Mouse (Mus musculus): ENCODE results near the gene Maff. TPM values are rescaled to one million over a fixed set of nuclear protein-coding genes. Genes with fewer than 3 reads are reported as not detected.

Gene Maff
- polyA plus RNA-seq, 1 experiment, result 2.0 TPM

- DNase-seq (ENCODE audit: low read depth in 1 of 2, low spot score in 2 of 2), result no peak
- no peaks in the 10 kb centered on the region for H3K4me1 ChIP-seq (ENCODE audit: control insufficient read depth, insufficient read depth, insufficient read length)
- TF ChIP-seq CTCF (IDR thresholded peaks at IDR 0.05; ENCODE audit: extremely low read depth, insufficient read depth, insufficient read length, insufficient replicate concordance) (no peak), POLR2A (IDR thresholded peaks at IDR 0.05; ENCODE audit: low read depth, low read length) (no peak)
- peaks cover 6% of the 10 kb centered on the region for H3K36me3 ChIP-seq (ENCODE audit: control insufficient read depth, insufficient read depth, low read length)
- WGBS, result 87% methylated on average over 4 of the region's 4 CpGs
- H3K27ac ChIP-seq (ENCODE audit: insufficient read depth, low read length), result no peak overlapping the region
- no peaks in the 10 kb centered on the region for H3K27me3 ChIP-seq (ENCODE audit: control insufficient read depth, insufficient read depth, low read length)
- no peak overlapping the region for H3K4me3 ChIP-seq (ENCODE audit: extremely low read depth, insufficient read depth, insufficient read length)
Measured at GRCm38 (mm10) chr15:79307861-79308260, 38.6 kb upstream of the Maff start.

GRCm38 (mm10) chr15:79313848-79314369 lies 32.5 kb upstream of the Maff start:
- Histone ChIP-seq H3K4me1 (ENCODE audit: control insufficient read depth, insufficient read depth, insufficient read length) (no peaks in the 10 kb centered on the region), H3K36me3 (ENCODE audit: control insufficient read depth, insufficient read depth, low read length) (no peaks in the 10 kb centered on the region), H3K27ac (ENCODE audit: insufficient read depth, low read length) (no peak overlapping the region), H3K27me3 (ENCODE audit: control insufficient read depth, insufficient read depth, low read length) (no peaks in the 10 kb centered on the region), H3K4me3 (ENCODE audit: extremely low read depth, insufficient read depth, insufficient read length) (no peak overlapping the region)
- 94% methylated on average over 8 of the region's 8 CpGs for WGBS
- TF ChIP-seq CTCF (IDR thresholded peaks at IDR 0.05; ENCODE audit: extremely low read depth, insufficient read depth, insufficient read length, insufficient replicate concordance) (no peak), POLR2A (IDR thresholded peaks at IDR 0.05; ENCODE audit: low read depth, low read length) (no peak)
- DNase-seq (ENCODE audit: low read depth in 1 of 2, low spot score in 2 of 2), result no peak

- Histone ChIP-seq H3K4me3 (ENCODE audit: extremely low read depth, insufficient read depth, insufficient read length) (no peak overlapping the region), H3K4me1 (ENCODE audit: control insufficient read depth, insufficient read depth, insufficient read length) (peaks cover 19% of the 10 kb centered on the region; the same call in 1 of the 2 replicates), H3K27me3 (ENCODE audit: control insufficient read depth, insufficient read depth, low read length) (no peaks in the 10 kb centered on the region), H3K27ac (ENCODE audit: insufficient read depth, low read length) (no peak overlapping the region), H3K36me3 (ENCODE audit: control insufficient read depth, insufficient read depth, low read length) (no peaks in the 10 kb centered on the region)
- TF ChIP-seq POLR2A (IDR thresholded peaks at IDR 0.05; ENCODE audit: low read depth, low read length) (no peak), CTCF (IDR thresholded peaks at IDR 0.05; ENCODE audit: extremely low read depth, insufficient read depth, insufficient read length, insufficient replicate concordance) (no peak)
- no peak for DNase-seq (ENCODE audit: low read depth in 1 of 2, low spot score in 2 of 2)
- WGBS, result 72% methylated on average over 5 of the region's 5 CpGs
Measured at GRCm38 (mm10) chr15:79321733-79322190, 24.7 kb upstream of the Maff start.

GRCm38 (mm10) chr15:79322281-79322990 lies 24.0 kb upstream of the Maff start:
- H3K4me3 ChIP-seq (ENCODE audit: extremely low read depth, insufficient read depth, insufficient read length), result no peak overlapping the region; the same call in 1 of the 2 replicates
- H3K27me3 ChIP-seq (ENCODE audit: control insufficient read depth, insufficient read depth, low read length), result no peaks in the 10 kb centered on the region
- H3K27ac ChIP-seq (ENCODE audit: insufficient read depth, low read length), result peak overlapping the region; percentile 66
- WGBS, result 23% methylated on average over 11 of the region's 11 CpGs
- peaks cover 24% of the 10 kb centered on the region; the same call in 1 of the 2 replicates for H3K4me1 ChIP-seq (ENCODE audit: control insufficient read depth, insufficient read depth, insufficient read length)
- no peak for DNase-seq (ENCODE audit: low read depth in 1 of 2, low spot score in 2 of 2)
- TF ChIP-seq CTCF (IDR thresholded peaks at IDR 0.05; ENCODE audit: extremely low read depth, insufficient read depth, insufficient read length, insufficient replicate concordance) (no peak), POLR2A (IDR thresholded peaks at IDR 0.05; ENCODE audit: low read depth, low read length) (no peak)
- H3K36me3 ChIP-seq (ENCODE audit: control insufficient read depth, insufficient read depth, low read length), result no peaks in the 10 kb centered on the region

GRCm38 (mm10) chr15:79322991-79323790 lies 23.2 kb upstream of the Maff start:
- DNase-seq (ENCODE audit: low read depth in 1 of 2, low spot score in 2 of 2), result peak in 1 of 2 experiments; percentile 33
- H3K27ac ChIP-seq (ENCODE audit: insufficient read depth, low read length), result peak overlapping the region; percentile 66
- TF ChIP-seq POLR2A (IDR thresholded peaks at IDR 0.05; ENCODE audit: low read depth, low read length) (no peak), CTCF (IDR thresholded peaks at IDR 0.05; ENCODE audit: extremely low read depth, insufficient read depth, insufficient read length, insufficient replicate concordance) (no peak)
- whole genome bisulfite sequencing, result 26% methylated on average over 6 of the region's 6 CpGs
- peaks cover 26% of the 10 kb centered on the region; the same call in 1 of the 2 replicates for H3K4me1 ChIP-seq (ENCODE audit: control insufficient read depth, insufficient read depth, insufficient read length)
- no peaks in the 10 kb centered on the region for H3K27me3 ChIP-seq (ENCODE audit: control insufficient read depth, insufficient read depth, low read length)
- no peak overlapping the region; the same call in 1 of the 2 replicates for H3K4me3 ChIP-seq (ENCODE audit: extremely low read depth, insufficient read depth, insufficient read length)
- no peaks in the 10 kb centered on the region for H3K36me3 ChIP-seq (ENCODE audit: control insufficient read depth, insufficient read depth, low read length)

GRCm38 (mm10) chr15:79323791-79324155 lies 22.6 kb upstream of the Maff start:
- 45% methylated on average over 4 of the region's 4 CpGs for WGBS
- H3K4me3 ChIP-seq (ENCODE audit: extremely low read depth, insufficient read depth, insufficient read length), result no peak overlapping the region

More at GRCm38 (mm10) chr15:79323791-79324155, 22.6 kb upstream of the Maff start:
- no peaks in the 10 kb centered on the region for H3K27me3 ChIP-seq (ENCODE audit: control insufficient read depth, insufficient read depth, low read length)
- DNase-seq (ENCODE audit: low read depth in 1 of 2, low spot score in 2 of 2), result no peak
- TF ChIP-seq CTCF (IDR thresholded peaks at IDR 0.05; ENCODE audit: extremely low read depth, insufficient read depth, insufficient read length, insufficient replicate concordance) (no peak), POLR2A (IDR thresholded peaks at IDR 0.05; ENCODE audit: low read depth, low read length) (no peak)
- H3K36me3 ChIP-seq (ENCODE audit: control insufficient read depth, insufficient read depth, low read length), result no peaks in the 10 kb centered on the region
- peak overlapping the region; percentile 66 for H3K27ac ChIP-seq (ENCODE audit: insufficient read depth, low read length)
- H3K4me1 ChIP-seq (ENCODE audit: control insufficient read depth, insufficient read depth, insufficient read length), result peaks cover 26% of the 10 kb centered on the region; the same call in 1 of the 2 replicates
